Mouse (Mus musculus): ENCODE measurements around the gene Sptan1.
A peak's percentile ranks its signal among the peaks of the same experiment; 100 is the strongest.

DNA sequence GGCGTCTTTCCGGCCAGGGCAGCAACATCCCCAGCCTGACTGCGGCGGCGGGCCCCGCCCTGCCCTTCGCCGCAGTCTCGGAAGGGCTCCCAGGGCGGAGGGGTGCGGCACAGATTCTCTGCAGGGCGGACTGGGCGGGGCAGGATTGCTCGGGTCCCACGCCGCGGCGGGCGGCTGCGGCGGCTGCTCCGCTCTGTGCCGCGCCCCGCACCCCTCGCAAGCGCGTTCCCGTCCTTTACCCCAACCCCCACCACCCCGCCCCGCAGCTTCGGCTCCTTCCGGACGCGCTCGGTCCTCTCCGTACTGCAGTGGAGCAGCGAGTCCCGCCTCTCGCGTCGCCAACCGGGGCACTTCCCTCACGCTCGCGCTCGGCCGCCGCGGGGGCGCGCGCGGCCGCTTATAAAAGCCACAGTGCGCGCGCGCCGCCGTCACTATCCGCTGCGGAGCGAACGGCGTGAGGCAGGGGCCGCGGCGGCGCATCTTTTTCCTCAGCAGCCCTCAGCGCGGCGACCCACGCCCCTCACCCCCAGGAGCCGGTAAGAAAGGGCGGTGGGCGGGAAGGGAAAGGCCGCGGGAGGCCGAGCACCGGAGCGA is at the start of gene Sptan1:
- TF ChIP-seq CTCF (IDR thresholded peaks at IDR 0.05; ENCODE audit: low read depth) (no peak), EP300 (IDR thresholded peaks at IDR 0.05; ENCODE audit: low read depth) (peak; percentile 88; the same call in 1 of the 2 replicates)

Data from heart, postnatal 0 days (tissue).